Mouse (Mus musculus) telencephalon, adult 2 months (tissue): ENCODE data around the gene Ldb3.

Experiments used
- DNase-seq: peaks from one replicate; pipeline ENCODE4 v3.0.0-alpha.2; 2011; ENCODE audit warnings: low read depth, low spot score

Gene Ldb3

GRCm38 (mm10) chr14:34561647-34562046 lies 26.8 kb downstream of the Ldb3 start:
- DNase-seq, result no peak

GRCm38 (mm10) chr14:34558947-34559346 lies 29.5 kb downstream of the Ldb3 start:
- no peak for DNase-seq

- no peak for DNase-seq
Measured at GRCm38 (mm10) chr14:34555211-34555610, 33.3 kb downstream of the Ldb3 start.

GRCm38 (mm10) chr14:34554047-34554446 lies 34.4 kb downstream of the Ldb3 start:
- no peak for DNase-seq

- DNase-seq, result no peak
Measured at GRCm38 (mm10) chr14:34553470-34553869, 35.0 kb downstream of the Ldb3 start.

DNA sequence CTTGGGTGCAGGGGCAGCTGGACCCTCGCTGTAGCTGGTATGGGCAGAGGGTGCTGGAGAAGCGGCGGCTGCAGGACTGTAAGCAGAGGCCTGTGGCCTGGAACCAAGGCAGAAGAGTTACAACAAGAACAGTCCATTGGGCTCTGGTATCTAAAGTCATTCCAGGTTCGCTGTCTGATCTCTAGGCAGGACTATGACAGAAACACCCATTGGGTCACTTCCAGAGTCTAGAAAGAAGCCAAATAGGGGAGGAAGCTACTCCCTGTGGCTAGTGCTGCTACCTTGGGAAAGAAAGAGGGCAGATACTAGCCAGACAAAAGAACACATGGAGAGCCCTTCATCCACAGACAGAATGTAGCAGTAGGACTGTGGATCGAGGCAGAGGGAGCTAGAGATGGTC lies 36.3 kb downstream of the Ldb3 start:
- DNase-seq, result no peak

DNA sequence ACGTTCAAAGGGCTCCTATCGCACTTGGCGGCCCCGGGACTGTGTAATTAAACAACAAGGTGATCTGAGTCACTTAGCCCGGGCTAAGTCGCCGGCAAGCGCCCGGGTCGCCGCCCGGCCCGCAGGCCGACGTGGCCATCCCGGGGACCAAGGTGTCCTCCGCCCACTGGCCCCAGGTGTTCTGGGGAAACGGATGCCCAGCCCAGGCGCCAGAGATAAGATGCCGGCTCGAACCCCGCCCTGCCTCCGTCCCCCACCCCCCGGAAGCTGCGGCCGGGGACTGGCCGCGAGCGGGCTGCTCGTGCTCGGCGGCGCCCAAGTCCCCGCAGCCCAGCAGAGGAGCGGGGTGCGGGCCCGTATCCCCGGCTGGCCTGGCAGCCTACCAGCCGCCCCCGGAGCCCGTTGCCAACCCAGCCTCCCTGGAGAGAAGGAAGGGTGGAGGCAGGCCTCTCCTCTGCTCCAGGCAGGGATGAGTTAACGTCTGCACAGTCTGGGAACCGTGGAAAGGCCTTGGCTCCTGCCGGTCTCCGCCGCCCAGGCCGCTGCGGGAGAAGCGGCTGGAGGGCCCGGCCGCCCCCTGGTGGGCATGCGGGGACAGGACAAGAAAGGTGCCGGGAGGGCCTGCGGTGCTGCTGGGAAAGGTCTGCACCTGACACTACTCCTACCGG lies 39.3 kb downstream of the Ldb3 start:
- peak; percentile 64 for DNase-seq

DNA sequence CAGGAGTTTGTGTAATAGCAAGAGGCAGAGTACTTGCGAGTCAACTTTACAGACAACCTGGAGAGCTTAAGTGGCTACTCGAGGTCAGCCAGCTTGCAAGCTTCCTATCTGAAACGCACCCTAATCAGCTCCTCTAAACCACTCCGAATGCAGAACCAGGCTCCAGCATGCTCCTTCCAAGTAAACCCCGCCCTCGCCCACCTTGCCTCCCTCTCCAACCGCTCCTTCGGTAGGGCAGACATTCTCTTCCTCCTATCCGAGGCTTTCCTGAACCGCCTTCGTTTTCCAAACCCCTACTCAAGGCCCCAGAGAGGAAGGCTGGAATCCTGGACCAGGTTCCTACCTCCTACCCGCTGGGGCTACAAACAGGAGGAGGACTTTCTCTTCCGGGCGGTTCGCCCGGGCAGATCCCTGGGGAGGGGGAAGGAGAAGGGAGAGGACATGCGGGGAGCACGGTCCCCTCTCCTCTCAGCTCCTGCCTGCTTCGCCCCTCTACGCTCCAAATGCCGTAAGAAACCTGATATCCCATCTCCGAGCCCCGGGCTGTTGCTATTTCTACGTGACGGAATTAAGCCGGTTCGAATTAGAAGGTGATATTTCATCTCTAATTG lies 40.0 kb downstream of the Ldb3 start:
- peak; percentile 68 for DNase-seq

DNA sequence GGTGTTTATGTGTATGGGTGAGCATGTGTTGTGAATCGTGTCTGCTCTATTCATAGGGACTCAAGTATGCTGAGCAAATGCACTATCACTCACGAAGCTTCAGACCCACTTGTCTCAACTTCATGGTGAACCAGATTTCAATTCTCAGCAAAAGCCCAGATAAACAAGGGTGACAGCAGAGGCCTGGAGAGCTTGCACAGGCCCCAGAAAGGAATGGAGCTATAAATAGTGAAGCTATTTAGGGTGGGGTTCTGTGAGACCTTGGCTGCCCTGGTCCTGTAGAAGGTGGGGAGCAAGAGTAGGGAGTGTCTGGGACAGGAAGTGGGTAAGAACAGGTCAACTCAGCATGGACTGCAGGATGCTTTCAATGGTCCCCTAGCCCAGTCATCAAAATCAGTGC lies 43.9 kb downstream of the Ldb3 start:
- no peak for DNase-seq

DNA sequence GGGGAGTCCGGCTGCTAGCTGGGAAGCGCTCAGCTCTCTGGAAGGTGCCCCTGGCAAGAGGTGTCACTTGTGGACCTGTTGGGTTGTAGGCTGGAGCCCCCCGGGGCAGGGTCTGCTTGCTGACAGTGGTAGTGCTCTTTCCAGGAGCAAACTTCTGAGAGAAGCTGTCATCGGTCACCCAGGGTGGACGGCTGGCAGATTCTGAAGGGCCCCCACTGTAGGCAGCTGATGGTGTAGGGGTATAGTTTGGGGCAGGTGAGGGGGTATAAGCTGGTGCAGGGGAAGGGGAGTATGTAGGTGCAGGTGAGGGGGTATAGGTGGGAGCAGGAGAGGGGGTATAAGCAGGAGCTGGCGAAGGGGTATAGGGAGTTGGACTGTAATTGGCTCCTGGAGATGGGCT lies 44.5 kb downstream of the Ldb3 start:
- no peak for DNase-seq

DNA sequence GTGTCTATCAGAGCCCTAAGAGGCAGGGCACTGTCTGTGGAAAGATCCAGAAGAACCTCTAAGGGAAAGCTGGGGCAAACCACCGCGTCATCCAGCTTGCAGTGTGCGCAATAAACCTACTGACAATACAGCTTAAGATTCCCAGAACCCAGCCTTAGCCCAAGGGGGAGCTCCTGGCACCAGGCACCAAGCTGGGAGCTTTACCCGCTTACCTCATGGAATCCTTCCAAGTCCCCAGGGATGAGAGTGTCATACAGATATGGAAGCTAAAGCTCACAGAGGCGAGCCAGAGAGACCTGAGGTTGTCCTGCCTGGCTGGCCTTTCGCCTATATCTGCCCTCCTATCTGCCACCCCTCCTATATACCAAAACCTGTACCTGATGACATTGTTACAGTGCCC lies 44.9 kb downstream of the Ldb3 start:
- no peak for DNase-seq

- DNase-seq, result no peak
Measured at GRCm38 (mm10) chr14:34541896-34542295, 46.6 kb downstream of the Ldb3 start.

DNA sequence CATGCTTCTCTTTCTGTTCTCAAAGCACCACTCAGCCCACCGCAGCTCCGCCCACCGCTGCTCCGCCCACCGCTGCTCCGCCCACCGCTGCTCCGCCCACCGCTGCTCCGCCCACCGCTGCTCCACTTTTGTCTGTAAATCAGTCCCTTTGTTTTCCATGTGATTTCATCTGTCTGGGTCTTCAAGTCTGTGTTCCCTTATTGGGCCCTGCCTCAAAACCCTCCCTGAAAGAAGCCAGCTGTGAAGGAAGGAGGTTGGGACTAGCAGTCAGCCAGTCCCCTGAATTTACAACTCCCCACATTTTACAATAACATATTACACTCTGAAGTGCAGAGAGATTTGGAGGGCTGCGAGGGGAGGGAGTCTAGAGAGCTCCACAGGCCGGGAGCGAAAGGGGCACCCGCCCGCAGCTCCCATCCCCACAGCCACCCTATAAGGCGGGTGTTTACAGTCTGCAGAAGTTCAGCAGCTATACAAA lies 47.8 kb downstream of the Ldb3 start:
- no peak for DNase-seq

- DNase-seq, result no peak
Measured at GRCm38 (mm10) chr14:34535883-34536282, 52.6 kb downstream of the Ldb3 start.

- no peak for DNase-seq
Measured at GRCm38 (mm10) chr14:34533537-34533936, 54.9 kb downstream of the Ldb3 start.

DNA sequence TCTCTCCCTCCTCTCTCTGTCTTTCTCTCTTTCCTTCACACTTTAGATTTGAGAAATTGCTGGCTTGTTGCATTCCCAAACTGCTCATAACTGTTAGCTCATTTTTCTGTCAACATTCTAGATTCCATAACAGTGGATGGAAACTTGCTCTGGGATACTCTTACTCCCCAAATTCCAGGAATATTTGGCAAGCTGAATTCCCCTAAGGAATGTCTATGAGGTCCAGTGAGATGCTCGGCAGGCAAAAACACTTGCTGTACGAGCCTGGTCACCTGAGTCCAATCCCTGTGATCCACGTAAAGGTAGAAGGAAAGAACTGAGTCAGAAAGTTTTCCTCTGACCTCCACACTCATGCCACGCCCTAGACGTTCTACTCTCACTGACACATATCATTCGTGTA lies 55.9 kb downstream of the Ldb3 start:
- DNase-seq, result no peak

DNA sequence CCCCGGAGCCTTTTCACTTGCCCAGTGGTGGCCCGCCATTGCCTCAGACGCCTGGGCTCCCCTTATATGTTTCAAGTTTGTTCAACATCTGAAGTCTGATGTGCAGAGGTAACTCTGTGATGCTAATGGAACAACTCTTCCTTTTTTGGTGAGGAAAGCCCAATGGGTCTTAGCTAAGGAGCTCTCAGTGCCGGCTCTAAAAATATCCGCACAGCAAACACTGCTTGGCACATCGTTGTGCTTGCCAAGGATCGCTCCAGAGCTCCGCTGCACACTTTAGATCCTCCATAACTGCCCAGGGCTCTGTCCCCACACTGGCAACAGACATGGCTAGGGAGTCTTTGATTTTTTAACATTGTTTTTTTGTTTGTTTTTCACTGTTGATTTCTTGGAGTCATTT lies 59.7 kb downstream of the Ldb3 start:
- DNase-seq, result peak; percentile 17

- no peak for DNase-seq
Measured at GRCm38 (mm10) chr14:34522701-34523100, 65.8 kb downstream of the Ldb3 start, which contains the start of gene 9230112D13Rik. Gene 9230112D13Rik (minus strand): TSS chr14:34522801.

GRCm38 (mm10) chr14:34517959-34518544 lies 70.4 kb downstream of the Ldb3 start:
- no peak for DNase-seq

- DNase-seq, result no peak
Measured at GRCm38 (mm10) chr14:34516960-34517577, 71.4 kb downstream of the Ldb3 start.

DNA sequence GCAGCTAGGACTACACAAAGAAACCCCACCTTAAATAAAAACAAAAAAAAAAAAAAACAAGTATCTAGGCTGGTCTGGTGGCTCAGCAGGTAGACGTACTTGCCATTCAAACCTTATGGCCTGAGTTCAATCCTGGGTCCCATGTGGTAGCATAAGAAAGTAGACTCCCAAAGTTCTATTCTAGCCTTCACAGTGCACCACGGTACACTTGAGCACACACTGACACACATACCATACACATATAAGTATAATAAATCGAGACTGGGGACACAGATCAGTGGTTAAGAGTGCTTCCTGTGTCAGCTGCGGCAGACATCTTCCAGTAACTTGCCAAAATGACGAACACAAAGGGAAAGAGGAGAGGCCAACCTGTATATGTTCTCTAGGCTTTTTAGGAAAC lies 72.6 kb downstream of the Ldb3 start:
- no peak for DNase-seq

DNA sequence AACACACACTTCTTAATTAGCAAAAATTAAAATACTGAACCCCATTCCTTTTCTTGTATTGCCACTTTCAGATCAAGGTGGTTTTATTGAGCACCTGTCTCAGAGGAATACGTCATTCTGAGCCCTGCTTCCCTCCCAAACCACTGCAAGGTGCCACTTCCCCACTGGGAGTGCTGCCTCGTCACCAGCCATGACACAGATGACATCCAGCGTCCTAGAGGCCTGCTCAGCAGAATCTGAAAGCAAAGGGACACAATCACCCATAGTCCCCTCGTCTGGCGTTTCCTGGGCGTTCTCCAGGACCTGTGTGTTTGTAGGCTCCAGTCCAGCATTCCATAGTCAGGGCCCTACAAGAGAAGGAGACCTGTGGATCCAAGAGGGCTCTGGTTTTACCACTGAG lies 74.4 kb downstream of the Ldb3 start:
- DNase-seq, result no peak

- DNase-seq, result no peak
Measured at GRCm38 (mm10) chr14:34512602-34513001, 75.9 kb downstream of the Ldb3 start.
